Mouse (Mus musculus): ENCODE measurements at regions not wholly inside any gene's neighbourhood (a gene's known extent, or its start where the extent isn't known, plus 50 kb on each side); places are given as distances from the start of the nearest gene placed in this dataset.
"Not testable (repeated sequence)": the region's sequence is repeated elsewhere in the genome, so short reads cannot be mapped to it uniquely, and the experiment has no call there.

GRCm38 (mm10) chr12:21680026-21680425 is 262.6 kb upstream of the Ywhaq start:
- not testable (repeated sequence) for TF ChIP-seq CTCF (IDR thresholded peaks at IDR 0.05; ENCODE audit: low read depth, low read length); POLR2A (IDR thresholded peaks at IDR 0.05; ENCODE audit: borderline replicate concordance, low read depth, low read length)

Measured in bone marrow macrophage, adult 2 months (primary cell).